Mouse (Mus musculus) lung, adult 2 months (tissue): ENCODE data around the gene Pde10a.

ENCODE experiments used
- CTCF ChIP-seq: fragments of 200-500 bp; IDR thresholded peaks from 2 replicates; pipeline ENCODE4 v1.5.1; 2011; ENCODE audit warnings: mild to moderate bottlenecking, low read length, control low read depth; ENCODE audit not compliant: insufficient read depth
- POLR2A ChIP-seq: fragments of 200-500 bp; IDR thresholded peaks from 2 replicates; pipeline ENCODE4 v1.6.1; 2011; ENCODE audit warnings: low read depth, mild to moderate bottlenecking, control low read depth, low read length, borderline replicate concordance; ENCODE audit errors: extremely low read depth

GRCm38 (mm10) chr17:8781576-8781975 is 256.4 kb downstream of the Pde10a start:
- no peak for TF ChIP-seq POLR2A
- no peak for TF ChIP-seq CTCF
